Mouse (Mus musculus) left cerebral cortex, postnatal 36 days (tissue): ENCODE data around the gene Kmt2a. TPM values are rescaled to one million over a fixed set of nuclear protein-coding genes. Genes with fewer than 3 reads are reported as not detected.

Experiments
- DNase-seq, 2 experiments: peaks; one replicate each; pipeline ENCODE4 v3.0.0; 2021 to 2022; ENCODE audit warnings: low spot score in 2 of 2, mixed read lengths in 1 of 2
- intact Hi-C: fragments of 180-260 bp; cut with DNase I; formaldehyde crosslinking; loops from one replicate; pipeline ENCODE4 v1.15.1; 2025
- total RNA-seq, 2 experiments: library from RNA; stranded (reverse); gene quantifications; 2 replicates each; pipeline ENCODE4 v1.2.3; 2021

Gene Kmt2a
- total RNA-seq, 2 experiments from 2014 or later: 52.2 to 79.3 TPM

- peak; percentile 66 to 67 for DNase-seq
- intact Hi-C loops: loop anchor here (2.0 to 5.0 kb wide), 2 partner anchors 39 to 45 kb away; partner anchors contain the start of gene Atp5l
Measured at GRCm38 (mm10) chr9:44881941-44882435, 892 bp upstream of the Kmt2a start.

DNA sequence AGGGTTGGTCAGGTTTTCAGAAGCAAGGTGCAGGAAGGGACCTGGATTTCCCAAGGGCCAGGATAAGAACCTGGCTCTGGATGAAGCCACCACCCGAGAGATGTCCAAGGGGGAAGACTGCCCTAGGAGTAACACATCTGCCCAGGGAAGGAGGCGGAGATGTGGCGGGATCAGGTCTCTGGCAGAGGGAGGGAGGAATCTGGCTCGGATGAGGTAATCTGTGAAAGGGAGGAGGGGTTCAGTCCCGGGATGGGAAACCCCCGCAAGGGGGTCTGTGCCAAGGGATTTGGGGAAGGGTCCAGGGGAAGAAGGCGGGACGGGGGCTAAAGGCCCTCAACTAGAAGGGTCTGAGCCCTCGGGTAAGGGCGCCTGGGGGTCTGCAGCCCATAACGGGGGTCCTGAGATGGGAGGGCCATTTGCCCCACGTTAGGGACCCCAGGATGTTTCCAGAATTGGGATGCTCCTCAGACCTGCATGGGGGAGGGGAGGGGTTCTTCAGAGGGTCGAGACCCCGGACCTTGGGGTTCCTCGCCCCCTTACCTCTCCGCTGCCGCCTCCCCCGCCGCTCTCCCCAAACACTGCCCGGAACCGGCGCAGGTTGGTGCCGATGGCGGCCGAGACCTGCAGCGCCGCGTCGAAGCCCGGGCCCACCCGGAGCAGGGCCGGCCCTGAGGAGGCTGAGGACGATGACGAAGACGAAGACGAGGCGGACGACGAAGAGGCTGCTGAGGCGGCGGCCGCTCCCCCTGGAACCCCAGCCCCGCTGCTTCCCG lies 601 bp downstream of the Kmt2a start:
- intact Hi-C loops: loop anchor here (2.0 to 5.0 kb wide), 2 partner anchors 40 to 43 kb away; partner anchors contain the start of gene Atp5l

DNA sequence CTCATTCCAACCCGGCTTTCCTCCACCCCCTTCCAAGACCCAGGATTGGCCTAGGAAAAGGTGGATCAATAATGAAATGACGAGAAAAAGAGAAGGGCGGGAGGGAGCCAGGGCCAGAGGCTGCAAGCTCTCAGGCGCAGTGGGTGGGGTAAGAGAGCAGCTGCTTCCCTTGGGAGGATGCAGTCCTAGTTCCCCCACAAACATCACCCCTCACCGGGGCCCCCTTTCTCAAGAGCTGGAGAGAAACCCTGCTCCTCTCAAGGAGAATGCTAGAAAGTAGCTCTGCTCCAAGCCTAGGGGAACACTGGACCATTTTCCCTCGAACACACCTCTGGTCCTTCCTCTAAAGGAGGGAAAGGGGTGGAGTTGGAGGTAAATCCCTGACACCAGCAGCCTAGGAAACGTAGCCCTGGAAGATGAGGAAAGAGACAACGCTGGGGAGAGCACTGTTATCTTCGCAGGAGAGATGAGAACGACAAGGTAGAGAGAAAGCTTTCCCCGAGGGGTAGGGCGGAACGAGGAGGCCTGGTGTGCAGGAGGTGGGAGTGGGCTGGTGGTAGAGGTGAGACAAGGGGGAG lies 1.3 kb downstream of the Kmt2a start:
- DNase-seq: peak in 1 of 2 experiments; percentile 27
- intact Hi-C loops: loop anchor here (2.0 to 5.0 kb wide), 2 partner anchors 41 to 42 kb away; partner anchors contain the start of gene Atp5l

More for the DNA sequence above, 601 bp downstream of the Kmt2a start:
- DNase-seq: peak in 1 of 2 experiments; percentile 24

- DNase-seq: no peak
- intact Hi-C loops: no loop called here
Measured at GRCm38 (mm10) chr9:44878776-44879500, 2.2 kb downstream of the Kmt2a start.

GRCm38 (mm10) chr9:44877686-44878085 lies 3.4 kb downstream of the Kmt2a start:
- intact Hi-C loops: no loop called here
- DNase-seq: no peak

DNA sequence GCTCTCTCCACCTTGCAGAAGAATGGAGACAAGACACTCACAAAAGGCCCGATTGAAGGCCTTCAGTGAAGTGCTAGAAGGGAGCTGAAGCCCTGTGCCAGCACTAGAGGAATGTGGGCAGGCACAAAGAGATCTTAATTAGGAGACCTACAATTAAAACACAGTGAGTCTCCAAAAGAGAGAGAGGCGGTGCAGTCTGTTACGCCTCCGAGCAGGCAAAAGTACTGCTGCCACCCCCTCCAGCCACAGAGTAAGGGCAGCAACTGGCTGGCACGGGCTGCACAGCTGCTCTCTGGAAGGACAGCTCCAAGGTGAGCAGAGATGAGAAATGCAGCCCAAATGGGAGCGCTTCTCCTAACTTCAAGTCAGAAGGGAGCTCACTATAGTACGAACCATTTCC lies 5.6 kb downstream of the Kmt2a start:
- intact Hi-C loops: no loop called here
- DNase-seq: peak; percentile 39 to 49

- intact Hi-C loops: no loop called here
- no peak for DNase-seq
Measured at GRCm38 (mm10) chr9:44874198-44874597, 6.9 kb downstream of the Kmt2a start.

DNA sequence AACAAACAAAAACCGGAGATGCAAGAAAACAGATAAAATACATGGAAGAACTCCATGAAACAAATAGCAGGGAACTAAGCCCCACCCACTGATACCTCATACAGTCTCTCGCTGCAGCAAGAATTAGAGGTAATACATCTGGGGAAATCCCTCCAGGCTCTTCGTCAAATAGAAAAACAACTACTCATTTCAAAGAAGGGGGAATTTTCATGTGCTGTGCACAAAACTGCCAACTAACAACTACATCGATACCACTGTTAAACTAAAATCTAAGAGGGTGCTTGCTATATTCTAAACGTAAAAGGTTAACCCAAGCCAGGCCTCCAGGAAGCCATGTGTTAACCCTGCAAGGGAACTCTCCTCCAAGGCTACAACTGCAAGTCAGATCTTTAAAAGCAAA lies 7.4 kb downstream of the Kmt2a start:
- intact Hi-C loops: no loop called here
- no peak for DNase-seq

DNA sequence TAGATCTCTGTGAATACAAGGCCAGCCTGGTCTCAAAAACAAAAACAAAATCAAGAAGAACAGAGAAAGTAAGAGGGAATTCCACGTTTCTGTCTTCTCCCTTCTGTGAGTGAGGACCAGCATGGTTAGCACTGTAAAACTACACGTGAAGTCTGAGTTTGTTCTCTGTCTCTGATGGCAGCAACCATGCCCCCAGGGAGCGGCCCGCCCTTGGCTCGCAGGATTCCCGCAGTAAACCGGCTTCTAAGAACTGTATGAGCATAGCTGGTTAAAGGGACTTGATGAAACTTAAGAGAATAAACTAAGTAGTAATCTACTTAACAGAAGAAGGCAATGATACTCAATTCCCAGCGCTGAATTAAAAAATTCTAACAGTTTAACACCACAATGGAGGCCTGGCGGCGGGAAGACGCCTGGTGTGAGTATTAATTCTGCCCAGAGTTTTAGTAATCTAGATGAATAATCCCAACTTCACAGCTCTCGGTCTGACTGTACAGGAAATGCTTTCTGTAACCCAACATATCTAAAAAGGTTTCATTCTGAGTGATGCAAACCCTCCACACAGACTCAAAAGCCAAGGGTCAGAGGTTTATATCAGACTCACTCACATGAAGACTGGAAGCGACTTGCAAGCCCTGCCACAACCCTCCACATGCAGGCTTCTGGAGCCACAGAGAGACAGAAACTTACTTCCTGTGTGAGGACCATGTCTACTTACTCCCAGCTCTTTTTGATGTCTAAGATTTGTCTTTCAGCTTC lies 12.6 kb downstream of the Kmt2a start:
- intact Hi-C loops: no loop called here
- DNase-seq: no peak

GRCm38 (mm10) chr9:44867664-44868063 lies 13.4 kb downstream of the Kmt2a start:
- DNase-seq: no peak
- intact Hi-C loops: no loop called here

- DNase-seq: no peak
- intact Hi-C loops: no loop called here
Measured at GRCm38 (mm10) chr9:44866501-44867240, 14.4 kb downstream of the Kmt2a start.

GRCm38 (mm10) chr9:44861121-44861520 lies 20.0 kb downstream of the Kmt2a start:
- intact Hi-C loops: no loop called here
- DNase-seq: no peak

- no peak for DNase-seq
- intact Hi-C loops: no loop called here
Measured at GRCm38 (mm10) chr9:44858657-44859056, 22.4 kb downstream of the Kmt2a start.

GRCm38 (mm10) chr9:44857405-44857992 lies 23.6 kb downstream of the Kmt2a start:
- DNase-seq: peak; percentile 26 to 27
- intact Hi-C loops: no loop called here

GRCm38 (mm10) chr9:44855153-44855552 lies 25.9 kb downstream of the Kmt2a start:
- no peak for DNase-seq
- intact Hi-C loops: no loop called here

- no peak for DNase-seq
- intact Hi-C loops: no loop called here
Measured at GRCm38 (mm10) chr9:44847446-44847845, 33.6 kb downstream of the Kmt2a start.

DNA sequence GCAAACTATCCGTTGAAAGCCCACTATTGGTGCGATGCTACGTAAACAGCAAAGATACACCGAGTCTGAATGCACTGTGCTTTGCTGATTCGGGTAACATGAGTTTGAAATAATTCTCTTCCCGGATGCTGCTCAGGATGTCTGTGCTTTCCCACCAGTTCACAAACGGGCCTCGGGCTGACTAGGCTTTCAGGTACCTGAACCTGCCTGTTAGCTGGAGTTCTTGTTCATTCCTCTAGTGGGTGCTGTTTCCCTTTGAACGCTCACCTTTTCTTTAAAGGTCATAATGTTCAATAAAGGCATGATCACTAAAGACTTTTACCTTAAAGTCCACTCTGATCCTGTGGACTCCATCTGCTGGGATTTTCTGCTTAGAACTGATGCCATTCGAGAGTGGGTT lies 39.9 kb downstream of the Kmt2a start:
- intact Hi-C loops: no loop called here
- no peak for DNase-seq

- peak; percentile 63 to 67 for DNase-seq
- intact Hi-C loops: loop anchor here (2.0 to 5.0 kb wide), 2 partner anchors 46 to 84 kb away; partner anchors contain the start of genes Atp5l and Kmt2a
Measured at GRCm38 (mm10) chr9:44836439-44836838, 44.7 kb downstream of the Kmt2a start.
